Mouse (Mus musculus): Measurements from ENCODE around the gene Epb41l5.

Gene Epb41l5

GRCm38 (mm10) chr1:119648205-119649111, at the start of gene Epb41l5:
Epb41l5 (minus strand) TSS chr1:119649000.
- peak; percentile 96 for DNase-seq

- DNase-seq, result no peak
These were observed 48.1 kb upstream of the Epb41l5 start for GRCm38 (mm10) chr1:119696860-119697259.

- DNase-seq, result no peak
These were observed 37.2 kb upstream of the Epb41l5 start for GRCm38 (mm10) chr1:119685773-119686558.

- no peak for DNase-seq
These were observed 32.9 kb upstream of the Epb41l5 start for GRCm38 (mm10) chr1:119681663-119682213.

- peak; percentile 58 for DNase-seq
These were observed 26.2 kb upstream of the Epb41l5 start for GRCm38 (mm10) chr1:119674984-119675383.

GRCm38 (mm10) chr1:119666904-119667303, 18.1 kb upstream of the Epb41l5 start:
- DNase-seq, result no peak

- peak; percentile 29 for DNase-seq
These were observed 5.5 kb upstream of the Epb41l5 start for GRCm38 (mm10) chr1:119654307-119654706.

GRCm38 (mm10) chr1:119650386-119650785, 1.6 kb upstream of the Epb41l5 start:
- no peak for DNase-seq

- DNase-seq, result no peak
These were observed 827 bp upstream of the Epb41l5 start for GRCm38 (mm10) chr1:119649627-119650026.

GRCm38 (mm10) chr1:119646356-119646755, 2.4 kb downstream of the Epb41l5 start:
- DNase-seq, result no peak

- peak; percentile 56 for DNase-seq
These were observed 6.4 kb downstream of the Epb41l5 start for GRCm38 (mm10) chr1:119642367-119642766.

GRCm38 (mm10) chr1:119641090-119641812, 7.5 kb downstream of the Epb41l5 start:
- no peak for DNase-seq

GRCm38 (mm10) chr1:119640006-119640405, 8.8 kb downstream of the Epb41l5 start:
- no peak for DNase-seq

- DNase-seq, result no peak
These were observed 11.4 kb downstream of the Epb41l5 start for GRCm38 (mm10) chr1:119637188-119638023.

GRCm38 (mm10) chr1:119634746-119635145, 14.1 kb downstream of the Epb41l5 start:
- DNase-seq, result no peak

- DNase-seq, result no peak
These were observed 18.4 kb downstream of the Epb41l5 start for GRCm38 (mm10) chr1:119630428-119630827.

- DNase-seq, result no peak
These were observed 22.0 kb downstream of the Epb41l5 start for GRCm38 (mm10) chr1:119626837-119627236.

GRCm38 (mm10) chr1:119624444-119624843, 24.4 kb downstream of the Epb41l5 start:
- DNase-seq, result no peak

- DNase-seq, result no peak
These were observed 43.4 kb downstream of the Epb41l5 start for GRCm38 (mm10) chr1:119605396-119605795.

GRCm38 (mm10) chr1:119602448-119602847, 46.4 kb downstream of the Epb41l5 start:
- no peak for DNase-seq

GRCm38 (mm10) chr1:119598855-119599254, 49.9 kb downstream of the Epb41l5 start:
- no peak for DNase-seq
